Mouse (Mus musculus): ENCODE measurements at regions not wholly inside any gene's neighbourhood (a gene's known extent, or its start where the extent isn't known, plus 50 kb on each side); places are given as distances from the start of the nearest gene placed in this dataset.

DNA sequence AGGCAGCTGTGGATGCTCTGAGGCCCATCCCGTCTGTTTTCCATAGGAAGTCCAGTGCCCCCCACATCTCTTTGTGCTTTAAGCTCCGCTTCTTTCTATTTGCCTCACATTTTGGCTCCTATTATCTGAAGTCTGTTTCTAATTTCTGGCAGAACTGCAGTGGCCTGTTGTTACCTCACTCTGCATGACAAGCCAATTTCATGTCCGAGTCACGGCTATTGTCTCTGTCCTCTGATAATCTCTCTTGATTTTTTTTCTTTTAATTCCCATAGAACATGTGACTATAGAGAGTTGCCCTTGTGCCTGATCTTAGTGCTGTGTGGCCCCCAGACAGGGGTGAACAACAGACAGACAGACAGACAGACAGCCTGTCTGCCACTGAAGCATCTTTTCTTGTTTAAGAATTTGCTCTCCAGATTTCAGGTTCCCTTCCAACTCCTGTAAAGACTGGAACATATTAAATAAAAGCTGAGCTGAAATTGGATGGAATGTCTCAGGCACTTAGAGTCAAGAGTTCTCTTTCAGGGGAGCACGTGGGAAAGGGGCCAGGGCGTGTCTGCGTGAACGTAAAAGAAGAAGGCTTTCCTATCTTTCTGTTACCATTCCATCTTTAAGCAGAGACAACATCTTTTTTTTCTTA lies 50.9 kb upstream of the March10 start:
- TF ChIP-seq CTCF (IDR thresholded peaks at IDR 0.05), result no peak
- intact Hi-C loops (cut with DNase I), result no loop called here
- Histone ChIP-seq H3K27ac (no peak overlapping the region), H3K4me3 (no peak overlapping the region)
- no peak for DNase-seq

Data from gastrocnemius, adult 2 months (tissue).